Mouse (Mus musculus): Measurements from ENCODE around the gene Abhd17b.
"Not testable (repeated sequence)": the region's sequence is repeated elsewhere in the genome, so short reads cannot be mapped to it uniquely, and the experiment has no call there.

Gene Abhd17b

DNA sequence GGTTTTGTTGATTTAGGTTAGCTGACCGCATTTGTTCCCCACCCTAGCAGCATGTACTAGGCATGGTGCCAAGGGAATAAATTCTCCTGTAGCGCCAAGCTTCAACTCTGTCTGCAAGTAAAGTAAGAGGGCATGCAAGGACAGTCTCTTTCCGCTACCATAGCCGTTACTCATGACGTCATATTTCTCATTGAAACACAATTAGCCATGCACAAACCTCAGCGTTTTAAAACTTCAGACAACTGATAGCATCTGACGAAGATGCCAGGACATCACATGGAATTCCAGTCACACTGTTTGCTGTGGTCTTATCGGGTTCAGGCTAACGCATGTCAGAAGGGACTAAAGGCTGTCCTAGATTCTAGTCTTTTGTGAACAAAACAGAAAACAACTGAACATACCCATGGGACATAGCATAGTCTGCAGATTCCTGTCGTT, 62.0 kb downstream of the Abhd17b start:
- H3K36me3 ChIP-seq (ENCODE audit: insufficient read depth, low read length) = no peaks in the 10 kb centered on the region; the same call in 1 of the 2 replicates
- peak overlapping the region; percentile 83 for H3K4me3 ChIP-seq (replicated peaks; ENCODE audit: low read length)
- TF ChIP-seq CTCF (conservative IDR thresholded peaks at IDR 0.05; ENCODE audit: low read length) (no peak), NANOG (IDR thresholded peaks at IDR 0.05; ENCODE audit: borderline replicate concordance, low read length) (no peak), POU5F1 (IDR thresholded peaks at IDR 0.05; ENCODE audit: borderline replicate concordance, low read length) (no peak)
- no peaks in the 10 kb centered on the region; the same call in 1 of the 2 replicates for H3K9me3 ChIP-seq (ENCODE audit: low read length)
- H3K4me1 ChIP-seq (replicated peaks; ENCODE audit: low read depth, low read length) = peaks cover 32% of the 10 kb centered on the region
- no peaks in the 10 kb centered on the region for H3K27me3 ChIP-seq (ENCODE audit: insufficient read depth, low read length)

DNA sequence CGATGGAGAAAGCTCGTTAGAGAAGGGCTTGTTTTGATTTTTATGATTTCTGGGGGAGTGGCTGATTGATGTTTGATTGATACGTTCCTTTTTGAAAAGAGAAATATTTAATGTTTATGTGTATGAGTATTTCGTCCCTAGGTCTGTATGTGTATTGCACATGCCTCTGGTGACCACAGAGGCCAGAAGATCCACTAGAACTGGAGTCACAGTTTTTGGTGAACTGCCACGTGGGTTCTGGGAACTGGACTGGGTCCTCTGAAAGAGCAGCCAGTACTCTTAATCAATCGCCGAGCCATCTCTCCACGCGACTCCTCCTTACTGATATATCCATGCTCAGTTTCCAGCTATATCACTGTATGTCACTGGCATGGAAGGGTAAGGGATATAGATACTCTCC, 62.5 kb downstream of the Abhd17b start:
- Histone ChIP-seq H3K4me3 (replicated peaks; ENCODE audit: low read length) (no peak overlapping the region), H3K4me1 (replicated peaks; ENCODE audit: low read depth, low read length) (peaks cover 32% of the 10 kb centered on the region), H3K27me3 (ENCODE audit: insufficient read depth, low read length) (no peaks in the 10 kb centered on the region), H3K9me3 (ENCODE audit: low read length) (no peaks in the 10 kb centered on the region; the same call in 1 of the 2 replicates), H3K36me3 (ENCODE audit: insufficient read depth, low read length) (no peaks in the 10 kb centered on the region; the same call in 1 of the 2 replicates)
- no peak for TF ChIP-seq NANOG (IDR thresholded peaks at IDR 0.05; ENCODE audit: borderline replicate concordance, low read length)
- TF ChIP-seq CTCF (conservative IDR thresholded peaks at IDR 0.05; ENCODE audit: low read length) = no peak
- no peak for TF ChIP-seq POU5F1 (IDR thresholded peaks at IDR 0.05; ENCODE audit: borderline replicate concordance, low read length)

DNA sequence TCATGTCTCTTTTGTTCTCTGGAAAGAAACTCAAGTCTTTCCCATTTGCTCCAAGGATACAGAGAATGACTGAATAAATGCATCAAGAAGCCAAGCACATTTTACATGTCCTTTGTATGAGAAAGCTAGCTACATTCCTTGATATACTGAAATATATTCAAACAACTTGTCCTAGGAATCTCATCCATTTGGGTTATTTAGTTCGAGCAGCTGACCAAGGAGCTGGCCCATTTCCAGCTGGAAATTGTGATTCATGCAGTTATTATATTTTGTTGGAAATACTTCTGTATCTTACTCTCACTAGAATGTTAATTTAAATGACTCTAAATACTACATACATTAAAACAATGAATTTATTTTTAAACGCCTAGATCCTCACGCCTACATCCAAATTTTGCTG, 63.5 kb downstream of the Abhd17b start:
- H3K36me3 ChIP-seq (ENCODE audit: insufficient read depth, low read length) = no peaks in the 10 kb centered on the region; the same call in 1 of the 2 replicates
- peaks cover 32% of the 10 kb centered on the region for H3K4me1 ChIP-seq (replicated peaks; ENCODE audit: low read depth, low read length)
- H3K27me3 ChIP-seq (ENCODE audit: insufficient read depth, low read length) = no peaks in the 10 kb centered on the region
- TF ChIP-seq POU5F1 (IDR thresholded peaks at IDR 0.05; ENCODE audit: borderline replicate concordance, low read length) (no peak), CTCF (conservative IDR thresholded peaks at IDR 0.05; ENCODE audit: low read length) (no peak), NANOG (IDR thresholded peaks at IDR 0.05; ENCODE audit: borderline replicate concordance, low read length) (no peak)
- no peak overlapping the region for H3K4me3 ChIP-seq (replicated peaks; ENCODE audit: low read length)
- H3K9me3 ChIP-seq (ENCODE audit: low read length) = peaks cover 6% of the 10 kb centered on the region

DNA sequence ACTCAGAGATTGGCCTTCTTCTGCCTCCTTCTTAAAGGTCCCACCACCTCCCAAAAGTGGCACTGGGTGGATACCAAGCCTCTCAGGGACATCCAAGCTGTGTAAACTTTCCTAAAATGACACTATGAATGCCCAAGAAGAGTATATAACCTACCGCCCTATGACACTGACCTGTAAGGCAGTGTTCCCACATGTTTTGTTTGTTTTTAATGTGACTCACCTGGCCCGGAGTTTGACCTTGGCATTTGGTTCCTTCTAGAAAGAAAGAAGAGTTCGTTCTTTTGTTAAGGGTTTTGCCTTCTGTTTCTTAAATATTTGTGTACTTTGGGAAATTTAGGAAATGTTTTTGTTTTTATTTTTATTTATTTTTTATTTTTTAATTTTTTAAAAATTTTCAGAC, 66.2 kb downstream of the Abhd17b start:
- H3K4me1 ChIP-seq (replicated peaks; ENCODE audit: low read depth, low read length) = peaks cover 27% of the 10 kb centered on the region
- H3K36me3 ChIP-seq (ENCODE audit: insufficient read depth, low read length) = no peaks in the 10 kb centered on the region; the same call in 1 of the 2 replicates
- no peak overlapping the region for H3K4me3 ChIP-seq (replicated peaks; ENCODE audit: low read length)
- TF ChIP-seq POU5F1 (IDR thresholded peaks at IDR 0.05; ENCODE audit: borderline replicate concordance, low read length) (no peak), CTCF (conservative IDR thresholded peaks at IDR 0.05; ENCODE audit: low read length) (no peak), NANOG (IDR thresholded peaks at IDR 0.05; ENCODE audit: borderline replicate concordance, low read length) (no peak)
- no peaks in the 10 kb centered on the region for H3K27me3 ChIP-seq (ENCODE audit: insufficient read depth, low read length)
- H3K9me3 ChIP-seq (ENCODE audit: low read length) = peaks cover 15% of the 10 kb centered on the region

DNA sequence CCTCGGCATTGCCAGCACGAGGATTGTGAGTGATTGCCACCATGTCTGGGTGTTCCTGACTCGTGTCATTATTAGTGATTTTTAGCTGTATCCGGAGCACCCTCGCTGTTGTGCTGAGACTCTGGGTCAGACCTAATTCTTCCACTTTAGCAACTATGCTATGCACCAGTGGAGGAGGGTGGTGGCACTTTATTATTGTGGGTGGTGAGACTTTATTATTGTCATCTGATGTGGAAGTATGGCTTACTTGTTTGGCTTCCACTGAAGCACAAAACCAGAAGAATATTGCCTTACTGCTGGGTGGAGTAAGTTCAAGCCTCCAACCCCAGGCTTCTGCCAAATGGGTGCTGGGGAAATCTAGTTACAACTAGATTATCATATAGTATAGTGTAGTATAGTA, 68.0 kb downstream of the Abhd17b start:
- no peaks in the 10 kb centered on the region for H3K36me3 ChIP-seq (ENCODE audit: insufficient read depth, low read length)
- no peak for TF ChIP-seq CTCF (conservative IDR thresholded peaks at IDR 0.05; ENCODE audit: low read length)
- H3K4me1 ChIP-seq (replicated peaks; ENCODE audit: low read depth, low read length) = peaks cover 15% of the 10 kb centered on the region
- H3K4me3 ChIP-seq (replicated peaks; ENCODE audit: low read length) = no peak overlapping the region
- peaks cover 15% of the 10 kb centered on the region for H3K9me3 ChIP-seq (ENCODE audit: low read length)
- H3K27me3 ChIP-seq (ENCODE audit: insufficient read depth, low read length) = no peaks in the 10 kb centered on the region

DNA sequence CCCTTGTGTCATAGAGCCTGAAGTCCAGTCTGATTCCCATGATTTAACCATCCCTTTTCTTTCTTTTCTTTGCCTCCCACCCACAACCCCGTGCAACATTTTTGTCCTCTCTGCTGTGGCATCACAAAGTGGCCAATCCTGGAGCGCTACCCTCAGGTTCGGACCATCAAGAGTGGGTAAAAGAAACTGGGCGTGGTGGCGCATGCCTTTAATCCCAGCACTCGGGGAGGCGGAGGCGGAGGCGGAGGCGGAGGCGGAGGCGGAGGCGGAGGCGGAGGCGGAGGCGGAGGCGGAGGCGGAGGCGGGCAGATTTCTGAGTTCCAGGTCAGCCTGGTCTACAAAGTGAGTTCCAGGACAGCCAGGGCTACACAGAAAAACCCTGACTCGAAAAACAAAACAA, 70.3 kb downstream of the Abhd17b start:
- H3K36me3 ChIP-seq (ENCODE audit: insufficient read depth, low read length); H3K4me3 ChIP-seq (replicated peaks; ENCODE audit: low read length): not testable (repeated sequence)
- H3K4me1 ChIP-seq (replicated peaks; ENCODE audit: low read depth, low read length) = peaks cover 15% of the 10 kb centered on the region

DNA sequence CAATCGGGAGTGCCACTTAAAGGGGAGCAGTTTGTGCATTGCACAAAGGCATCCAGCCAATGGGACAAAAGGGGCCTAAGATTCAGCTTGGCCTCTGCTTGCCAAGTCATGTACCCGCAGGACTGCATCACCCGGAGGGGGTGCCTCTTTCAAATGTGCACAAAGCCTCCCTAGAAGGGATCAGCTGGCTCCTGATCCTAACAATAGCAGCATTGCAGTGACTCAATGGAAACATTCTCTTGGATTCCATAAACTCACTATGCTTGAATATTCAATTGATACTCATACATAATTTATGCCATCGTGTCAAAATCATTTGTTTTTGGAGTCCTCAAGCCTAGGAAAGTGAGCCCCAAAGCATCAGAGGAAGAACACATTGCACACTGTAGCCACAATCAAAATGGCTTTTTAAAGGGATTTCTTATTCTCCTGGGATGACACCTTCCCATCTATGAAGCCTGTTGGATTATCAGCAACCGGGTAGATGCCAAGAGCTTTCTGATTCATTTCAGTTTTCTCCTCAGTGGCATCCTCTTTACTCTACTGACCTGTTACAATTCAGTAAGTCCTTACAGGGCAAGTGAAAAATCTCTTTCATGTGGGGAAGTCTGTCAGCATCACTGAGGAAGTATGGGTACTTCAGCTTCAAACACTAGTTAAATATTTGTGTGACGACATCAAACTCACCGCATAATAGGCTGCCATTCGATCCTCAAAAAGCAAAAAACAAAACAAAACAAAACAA, 71.1 kb downstream of the Abhd17b start:
- H3K27me3 ChIP-seq (ENCODE audit: insufficient read depth, low read length) = no peaks in the 10 kb centered on the region
- TF ChIP-seq POU5F1 (IDR thresholded peaks at IDR 0.05; ENCODE audit: borderline replicate concordance, low read length) (no peak), CTCF (conservative IDR thresholded peaks at IDR 0.05; ENCODE audit: low read length) (no peak), NANOG (IDR thresholded peaks at IDR 0.05; ENCODE audit: borderline replicate concordance, low read length) (no peak)

More for the DNA sequence above, 70.3 kb downstream of the Abhd17b start:
- not testable (repeated sequence) for H3K27me3 ChIP-seq (ENCODE audit: insufficient read depth, low read length)
- peaks cover 15% of the 10 kb centered on the region for H3K9me3 ChIP-seq (ENCODE audit: low read length)

DNA sequence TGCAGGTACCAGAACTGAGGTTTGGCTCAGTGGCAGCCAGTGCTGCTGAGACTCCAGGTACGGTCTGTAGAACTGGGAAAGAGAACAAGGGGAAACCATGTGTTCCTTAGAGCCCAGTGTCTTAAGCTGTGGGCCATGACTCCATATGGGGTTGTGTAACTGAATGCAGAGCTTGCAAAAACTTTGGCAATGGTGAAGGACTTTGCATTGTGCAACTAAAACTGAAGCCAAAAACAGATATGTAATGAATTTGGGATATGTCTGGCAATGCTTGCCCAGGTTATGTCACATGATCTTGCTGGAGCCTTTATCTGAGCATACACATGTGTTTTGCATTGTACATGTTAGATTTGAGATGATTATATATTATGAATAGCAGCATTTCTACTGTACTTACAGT, 72.2 kb downstream of the Abhd17b start:
- H3K4me3 ChIP-seq (replicated peaks; ENCODE audit: low read length) = no peak overlapping the region
- peaks cover 15% of the 10 kb centered on the region for H3K9me3 ChIP-seq (ENCODE audit: low read length)
- peaks cover 15% of the 10 kb centered on the region for H3K4me1 ChIP-seq (replicated peaks; ENCODE audit: low read depth, low read length)
- no peaks in the 10 kb centered on the region for H3K27me3 ChIP-seq (ENCODE audit: insufficient read depth, low read length)
- no peak for TF ChIP-seq NANOG (IDR thresholded peaks at IDR 0.05; ENCODE audit: borderline replicate concordance, low read length)
- no peak for TF ChIP-seq CTCF (conservative IDR thresholded peaks at IDR 0.05; ENCODE audit: low read length)
- TF ChIP-seq POU5F1 (IDR thresholded peaks at IDR 0.05; ENCODE audit: borderline replicate concordance, low read length) = no peak
- H3K36me3 ChIP-seq (ENCODE audit: insufficient read depth, low read length) = no peaks in the 10 kb centered on the region

More for the DNA sequence above, 71.1 kb downstream of the Abhd17b start:
- peaks cover 15% of the 10 kb centered on the region for H3K4me1 ChIP-seq (replicated peaks; ENCODE audit: low read depth, low read length)
- no peaks in the 10 kb centered on the region for H3K36me3 ChIP-seq (ENCODE audit: insufficient read depth, low read length)
- no peak overlapping the region for H3K4me3 ChIP-seq (replicated peaks; ENCODE audit: low read length)
- H3K9me3 ChIP-seq (ENCODE audit: low read length) = peaks cover 15% of the 10 kb centered on the region

DNA sequence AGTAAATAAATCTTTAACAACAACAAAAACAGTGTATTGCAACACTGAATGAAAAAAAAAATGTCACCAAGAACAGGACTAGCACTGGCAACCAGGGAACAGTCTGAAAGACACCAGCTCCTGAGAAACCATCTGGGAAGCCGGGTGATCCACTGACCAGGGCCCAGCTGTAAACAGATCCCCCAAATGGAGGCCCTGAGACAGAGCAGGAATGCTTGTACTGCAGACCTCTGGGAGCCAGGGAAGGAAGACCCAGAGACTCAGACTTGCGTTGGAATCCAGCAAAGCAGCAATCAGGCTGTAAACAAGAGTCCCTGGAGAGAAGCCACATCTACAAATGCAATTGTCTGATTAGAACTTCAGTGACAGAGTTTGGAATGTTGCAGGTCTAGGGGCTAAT, 74.1 kb downstream of the Abhd17b start:
- Histone ChIP-seq H3K4me1 (replicated peaks; ENCODE audit: low read depth, low read length) (peaks cover 15% of the 10 kb centered on the region), H3K4me3 (replicated peaks; ENCODE audit: low read length) (no peak overlapping the region), H3K27me3 (ENCODE audit: insufficient read depth, low read length) (no peaks in the 10 kb centered on the region), H3K36me3 (ENCODE audit: insufficient read depth, low read length) (no peaks in the 10 kb centered on the region), H3K9me3 (ENCODE audit: low read length) (peaks cover 8% of the 10 kb centered on the region)
- TF ChIP-seq POU5F1 (IDR thresholded peaks at IDR 0.05; ENCODE audit: borderline replicate concordance, low read length) = no peak
- no peak for TF ChIP-seq CTCF (conservative IDR thresholded peaks at IDR 0.05; ENCODE audit: low read length)

All from E14TG2a.4 (cell line).